Mouse (Mus musculus): ENCODE measurements around the gene Adap2.

Adap2 gene

DNA sequence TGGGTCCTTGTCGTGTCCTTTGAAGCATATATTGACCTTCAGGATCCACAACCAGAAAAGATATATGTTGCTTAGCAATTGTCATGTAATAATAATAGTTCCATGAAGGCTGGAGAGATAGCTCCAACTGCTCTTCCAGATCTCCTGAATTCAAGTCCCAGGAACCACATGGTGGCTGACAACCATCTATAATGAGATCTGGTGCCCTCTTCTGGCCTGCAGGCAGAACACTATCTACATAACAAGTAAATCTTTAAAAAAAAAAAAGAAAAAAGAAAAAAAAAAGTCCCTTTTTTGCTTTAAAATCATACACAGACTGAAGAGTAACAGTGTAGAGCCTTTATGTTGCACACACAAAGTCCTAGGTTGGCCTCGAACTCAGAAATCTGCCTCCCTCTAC lies 45.9 kb downstream of the Adap2 start:
- peak; percentile 22 for DNase-seq (ENCODE audit: low spot score)

DNA sequence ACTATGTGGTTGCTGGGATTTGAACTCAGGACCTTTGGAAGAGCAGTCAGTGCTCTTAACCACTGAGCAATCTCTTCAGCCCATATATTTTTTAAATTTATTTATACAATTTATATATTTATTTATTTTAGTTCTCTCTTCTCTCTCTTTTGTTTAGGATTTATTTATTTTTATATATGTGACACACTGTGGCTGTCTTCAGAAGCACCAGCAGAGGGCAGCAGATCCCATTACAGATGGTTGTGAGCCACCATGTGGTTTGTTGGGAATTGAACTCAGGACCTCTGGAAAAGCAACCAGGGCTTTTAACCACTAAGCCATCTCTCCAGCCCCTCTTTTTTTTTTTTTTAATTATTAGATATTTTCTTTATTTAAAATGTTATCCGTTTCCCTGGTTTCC lies 46.4 kb downstream of the Adap2 start:
- peak; percentile 24 for DNase-seq (ENCODE audit: low spot score)

DNA sequence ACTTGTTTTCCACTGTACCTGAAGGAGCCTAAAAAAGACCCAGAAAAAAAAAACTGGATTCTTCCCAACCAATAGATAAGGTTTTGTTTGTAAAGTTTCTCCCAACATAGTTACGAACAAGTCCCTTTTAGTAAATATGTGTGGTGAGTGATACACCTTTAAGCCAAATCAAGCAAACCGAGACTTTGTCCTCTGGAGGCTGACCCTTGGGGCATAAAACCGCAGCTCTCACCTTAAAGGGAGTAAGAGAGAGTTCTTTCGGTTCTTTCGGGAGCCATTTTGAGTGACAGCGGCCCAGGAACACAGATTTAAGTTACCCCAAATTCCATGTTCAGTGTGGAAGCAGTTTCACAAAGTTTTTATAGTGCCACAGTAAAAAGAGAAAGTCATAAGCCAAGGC lies 48.4 kb downstream of the Adap2 start:
- DNase-seq (ENCODE audit: low spot score) = no peak

DNA sequence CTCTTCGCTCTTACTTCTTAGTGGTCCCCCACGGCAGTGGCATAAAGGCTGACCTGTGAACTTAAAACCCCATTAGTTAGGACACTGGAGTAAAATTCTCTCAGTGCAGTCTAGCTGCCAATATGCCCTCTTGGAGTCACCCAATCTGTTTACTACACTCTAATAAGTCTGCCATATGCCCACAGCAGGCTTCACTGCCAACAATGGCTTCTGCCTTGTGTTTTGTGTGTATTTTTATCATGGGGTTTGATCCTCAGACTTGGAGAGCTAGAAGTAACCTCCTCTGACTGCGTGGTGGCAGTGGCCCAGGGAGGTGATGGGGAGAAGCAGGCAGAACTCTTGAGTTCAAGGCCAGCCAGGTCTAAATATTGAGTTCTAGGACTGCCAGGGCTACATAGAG lies 50.1 kb downstream of the Adap2 start:
- no peak for DNase-seq (ENCODE audit: low spot score)

DNA sequence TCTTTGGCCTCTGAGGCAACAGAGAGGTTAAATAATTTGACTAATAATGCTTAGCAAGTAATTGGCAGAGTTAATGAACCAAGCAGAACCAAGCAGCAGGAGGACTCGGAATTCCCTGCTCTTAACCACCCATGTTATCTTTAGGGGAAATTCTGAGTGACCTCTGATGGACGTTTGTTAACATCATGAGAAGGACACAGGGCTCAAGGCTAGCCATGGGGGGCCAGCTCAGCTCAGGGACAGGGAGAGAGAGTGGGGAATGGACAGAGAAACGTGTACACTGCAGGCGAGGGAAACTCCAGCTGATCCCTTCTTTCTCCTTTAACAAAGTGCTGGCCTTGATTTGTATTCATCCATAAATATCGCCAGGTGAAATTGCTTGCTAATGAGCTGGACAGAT lies 51.0 kb downstream of the Adap2 start:
- DNase-seq (ENCODE audit: low spot score) = no peak

DNA sequence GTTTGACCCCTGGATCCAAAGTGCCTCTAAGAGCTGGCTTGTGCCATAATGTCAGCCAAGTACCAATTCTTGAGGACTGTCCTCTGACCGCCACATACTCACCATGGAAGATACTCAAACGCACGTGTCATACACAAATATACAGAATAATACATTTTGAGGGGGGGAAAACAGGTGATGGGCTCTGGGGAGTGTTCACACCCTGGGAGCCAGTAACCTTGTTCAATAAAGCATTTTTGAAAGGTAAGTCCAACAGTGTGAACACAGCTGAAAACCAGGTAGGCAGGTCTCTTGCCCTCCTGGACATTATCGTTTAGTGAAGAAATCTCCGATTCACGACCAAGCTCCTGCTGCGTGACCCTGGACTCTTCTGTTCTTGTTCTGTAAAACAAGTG lies 54.6 kb downstream of the Adap2 start:
- no peak for DNase-seq (ENCODE audit: low spot score)

DNA sequence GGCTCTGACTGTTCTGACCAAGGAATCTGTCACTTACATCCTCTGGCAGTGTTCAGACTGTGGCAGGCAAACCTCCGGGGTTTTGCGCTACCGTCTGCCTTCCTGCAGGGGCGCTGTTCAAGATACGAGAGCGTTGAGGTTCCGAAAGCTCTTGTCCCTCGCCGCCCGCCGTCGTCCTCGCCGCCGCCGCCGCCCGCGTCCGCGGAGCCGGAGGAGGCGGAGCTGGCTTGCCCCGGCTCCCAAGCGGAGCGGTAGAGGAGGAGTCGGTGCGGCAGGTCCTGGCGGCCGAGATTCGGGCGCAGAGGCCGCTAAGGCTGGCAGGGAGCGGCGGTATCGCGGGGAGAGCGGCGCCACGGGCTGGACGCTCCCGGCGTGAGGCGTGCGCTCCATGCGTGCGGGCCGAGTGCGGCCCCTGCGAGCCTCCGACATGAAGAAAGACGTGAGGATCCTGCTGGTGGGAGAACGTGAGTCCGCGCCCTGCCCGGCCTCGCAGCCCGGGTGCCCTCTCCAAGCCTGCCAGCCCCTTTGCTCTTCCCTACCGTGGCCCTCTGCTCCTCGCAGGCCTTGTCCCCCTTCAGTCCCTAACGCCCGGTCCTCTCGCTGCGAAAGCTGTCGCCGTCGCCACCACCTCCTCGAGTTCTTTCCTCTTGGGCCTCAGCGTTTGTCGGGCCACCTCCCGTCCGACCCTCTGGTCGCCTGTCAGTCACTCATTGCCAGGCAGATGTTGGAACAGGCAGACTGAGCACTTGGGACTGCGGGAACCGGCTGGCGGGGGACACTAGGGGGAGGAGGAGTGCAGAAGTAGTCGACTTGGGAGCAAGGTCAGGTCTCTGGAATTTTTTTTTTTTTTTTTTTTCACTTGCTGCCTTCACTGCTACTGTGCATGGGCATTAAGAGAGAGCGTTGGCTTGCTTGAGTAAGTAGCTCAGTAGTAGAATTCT lies 55.2 kb downstream of the Adap2 start, which contains the start of gene Rhot1:
TSS of gene Rhot1 (plus strand) at position 160 of the 941 bp plus-strand sequence.
- DNase-seq (ENCODE audit: low spot score) = peak; percentile 96

DNA sequence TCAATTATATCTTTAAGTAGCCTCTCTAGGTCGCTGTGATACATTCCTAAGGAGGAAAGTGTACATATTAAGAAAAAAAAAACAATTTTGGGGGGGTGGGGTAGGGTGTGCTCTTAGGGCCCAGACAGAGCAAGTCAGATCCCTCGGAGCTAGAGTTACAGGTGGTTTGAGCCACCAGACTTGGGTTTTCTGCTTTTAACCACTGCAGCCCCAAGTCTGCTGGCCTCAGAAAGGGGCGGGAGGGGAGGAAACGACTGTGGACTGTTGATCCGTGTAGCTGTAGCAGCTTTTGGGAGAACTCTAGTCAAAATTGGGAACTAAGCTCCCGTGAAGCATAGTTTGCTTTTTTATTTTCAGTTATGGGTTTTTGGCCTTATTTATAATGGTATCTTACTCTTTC lies 56.4 kb downstream of the Adap2 start:
- DNase-seq (ENCODE audit: low spot score) = no peak

DNA sequence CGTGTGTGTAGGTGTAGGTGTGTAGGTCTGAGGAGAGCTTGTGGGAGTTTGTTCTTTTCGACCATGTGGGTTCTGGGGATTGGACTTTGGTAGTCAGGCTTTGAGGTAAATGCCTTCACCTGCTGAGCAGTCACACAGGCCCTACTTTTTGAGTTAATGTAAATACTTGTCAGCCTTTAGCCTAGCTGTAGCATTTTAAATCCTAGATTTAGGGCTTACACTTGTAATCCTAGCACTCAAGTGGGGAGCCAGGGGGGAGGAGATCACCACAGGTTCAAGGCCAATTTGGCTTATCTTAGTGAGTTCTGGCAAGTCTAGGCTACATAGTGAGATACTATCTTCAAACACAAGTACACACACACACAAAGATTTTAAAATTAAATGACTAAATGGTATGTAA lies 58.4 kb downstream of the Adap2 start:
- no peak for DNase-seq (ENCODE audit: low spot score)

DNA sequence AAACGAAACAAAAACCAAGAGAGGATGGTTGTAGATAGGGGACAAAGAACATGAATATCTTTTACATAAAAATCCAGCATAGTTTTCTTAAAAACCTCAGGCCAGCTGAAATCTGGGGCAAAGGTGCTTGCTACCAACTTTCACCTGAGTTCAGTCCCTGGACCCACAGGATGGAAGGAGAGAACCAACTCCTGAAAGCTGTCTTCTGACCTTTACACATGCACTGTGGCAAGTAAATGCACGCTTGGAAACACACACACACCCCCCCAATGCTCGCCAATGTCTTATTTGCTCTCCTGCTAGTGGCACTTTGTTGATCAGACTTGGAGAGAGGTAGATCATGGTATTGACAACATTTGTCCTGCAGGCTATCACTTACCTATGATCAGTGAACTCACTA lies 61.4 kb downstream of the Adap2 start:
- DNase-seq (ENCODE audit: low spot score) = no peak

DNA sequence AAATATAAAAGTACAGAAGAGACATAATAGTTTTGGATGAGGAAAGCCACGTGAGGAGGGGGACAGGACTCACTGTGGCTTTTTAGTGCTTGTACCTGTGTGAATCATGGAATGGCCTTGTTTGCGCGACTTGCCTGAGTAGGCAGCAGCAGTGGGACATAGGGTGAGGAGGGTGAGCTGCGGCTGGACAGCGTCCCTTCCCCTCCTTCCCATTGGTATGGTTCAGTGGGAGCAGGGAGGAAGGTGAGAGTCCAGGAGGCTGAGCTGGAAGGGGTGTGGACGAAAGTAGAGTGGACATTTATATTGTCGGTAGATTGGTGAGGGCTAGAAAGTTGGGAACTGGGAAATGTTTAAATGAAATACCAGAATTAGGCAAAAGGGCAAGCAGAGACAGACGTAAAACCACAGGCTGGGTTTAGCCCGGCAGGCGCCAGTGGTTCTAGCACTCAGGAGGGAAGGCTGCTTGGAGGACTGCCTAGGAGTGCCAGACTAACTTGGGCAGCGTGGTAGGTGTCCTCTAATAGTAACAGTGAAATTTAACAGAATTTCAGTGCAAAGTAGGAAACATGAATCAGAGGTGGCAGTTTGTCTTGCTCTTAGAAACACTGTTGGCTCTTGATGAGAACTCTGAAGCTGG lies 64.9 kb downstream of the Adap2 start:
- no peak for DNase-seq (ENCODE audit: low spot score)

All from lung, postnatal 25 days (tissue).